In the genomic region with DNA sequence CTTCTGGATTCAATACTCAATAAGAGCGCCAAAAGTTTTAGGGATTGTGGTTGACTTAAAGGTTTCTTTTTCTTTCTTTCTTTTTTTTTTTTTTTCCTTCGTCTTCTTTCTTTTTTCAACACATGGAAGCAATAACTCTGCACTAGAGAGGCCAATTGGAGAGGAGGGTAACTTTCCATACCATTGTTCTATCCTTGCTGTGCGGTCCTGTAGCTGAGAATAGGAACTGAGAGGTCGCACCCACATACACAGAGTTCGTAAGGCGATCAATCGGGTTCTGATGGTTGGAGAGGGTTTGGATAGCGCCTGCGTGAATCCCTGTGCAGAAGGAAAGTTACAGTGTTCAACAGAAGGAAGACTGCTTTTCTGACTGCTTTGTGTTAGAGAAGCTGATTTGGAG, we compare ENCODE assay signal across 21 mouse cellular contexts.
DNase-seq lines count a peak whose midpoint lies in the region; ATAC-seq and TF ChIP-seq lines count a peak whose summit lies in the region.
"Had no signal": no experiment of that assay in that cellular context is flagged by ENCODE, and none has a peak within 500 bp of the region (broad histone marks: within the 10 kb centered on the region; RNA-seq: fewer than 3 reads in every experiment).

No protein-coding gene starts in this region.

- H3K4me1 ChIP-seq in embryonic facial prominence, embryonic 11.5 days (ENCODE audit: control insufficient read depth, insufficient read depth, low read length), result no peaks in the 10 kb centered on the region
- 0 out of 2 replicates have a peak, but pooled peaks cover 2% of the 10 kb centered on the region for H3K4me1 ChIP-seq in embryonic facial prominence, embryonic 15.5 days
- peaks cover 5% of the 10 kb centered on the region; the same call in 1 of the 2 replicates for H3K4me1 ChIP-seq in limb, embryonic 14.5 days (ENCODE audit: control insufficient read depth, insufficient read depth, low read length)
- no peaks in the 10 kb centered on the region for H3K4me1 ChIP-seq in midbrain, postnatal 0 days (ENCODE audit: insufficient read depth, low read length)
- peaks cover 4% of the 10 kb centered on the region; the same call in 1 of the 2 replicates for H3K4me1 ChIP-seq in heart, embryonic 10.5 days

- no peak overlapping the region for H3K4me3 ChIP-seq in embryonic facial prominence, embryonic 11.5 days (ENCODE audit: low read depth, low read length)
- H3K4me3 ChIP-seq in embryonic facial prominence, embryonic 15.5 days (replicated peaks), result peak overlapping the region; percentile 15; the same call in 1 of the 2 replicates
- H3K4me3 ChIP-seq in limb, embryonic 14.5 days (replicated peaks; ENCODE audit: low read length), result no peak overlapping the region
- no peak overlapping the region for H3K4me3 ChIP-seq in midbrain, postnatal 0 days (ENCODE audit: low read depth, low read length)
- H3K4me3 ChIP-seq in heart, embryonic 10.5 days, result no peak overlapping the region
- H3K4me3 ChIP-seq: heart, adult 2 months; heart, embryonic 13.5 days; hindbrain, embryonic 12.5 days had no signal

- no peak overlapping the region for H3K9ac ChIP-seq in embryonic facial prominence, embryonic 11.5 days (replicated peaks; ENCODE audit: low read length)
- H3K9ac ChIP-seq in embryonic facial prominence, embryonic 15.5 days, result no peak overlapping the region
- no peak overlapping the region for H3K9ac ChIP-seq in limb, embryonic 14.5 days (ENCODE audit: low read depth, low read length, severe bottlenecking)
- H3K9ac ChIP-seq in midbrain, postnatal 0 days (replicated peaks; ENCODE audit: low read length, poor library complexity, severe bottlenecking), result no peak overlapping the region
- H3K9ac ChIP-seq: heart, embryonic 13.5 days; hindbrain, embryonic 12.5 days had no signal

- 33% methylated on average over 9 of the region's 9 CpGs for WGBS in embryonic facial prominence, embryonic 11.5 days
- 30% methylated on average over 9 of the region's 9 CpGs for WGBS in embryonic facial prominence, embryonic 15.5 days
- 51% methylated on average over 9 of the region's 9 CpGs for WGBS in limb, embryonic 14.5 days
- 87% methylated on average over 9 of the region's 9 CpGs for WGBS in midbrain, postnatal 0 days
- 89% methylated on average over 9 of the region's 9 CpGs for WGBS in heart, embryonic 10.5 days

- H3K9me3 ChIP-seq in embryonic facial prominence, embryonic 11.5 days (replicated peaks; ENCODE audit: control insufficient read depth, low read length), result no peaks in the 10 kb centered on the region
- no peaks in the 10 kb centered on the region for H3K9me3 ChIP-seq in embryonic facial prominence, embryonic 15.5 days (replicated peaks)
- no peaks in the 10 kb centered on the region for H3K9me3 ChIP-seq in limb, embryonic 14.5 days (ENCODE audit: control insufficient read depth, low read length)
- H3K9me3 ChIP-seq in midbrain, postnatal 0 days (ENCODE audit: low read length), result no peaks in the 10 kb centered on the region
- no peaks in the 10 kb centered on the region for H3K9me3 ChIP-seq in heart, embryonic 10.5 days
- H3K9me3 ChIP-seq: G1E; heart, embryonic 13.5 days; hindbrain, embryonic 12.5 days had no signal

- H3K4me2 ChIP-seq in embryonic facial prominence, embryonic 11.5 days (ENCODE audit: low read depth, low read length), result no peak overlapping the region
- H3K4me2 ChIP-seq in embryonic facial prominence, embryonic 15.5 days (replicated peaks), result peak overlapping the region; percentile 34
- peak overlapping the region; percentile 21; the same call in 1 of the 2 replicates for H3K4me2 ChIP-seq in limb, embryonic 14.5 days (replicated peaks; ENCODE audit: low read depth, low read length, severe bottlenecking)
- H3K4me2 ChIP-seq in midbrain, postnatal 0 days (ENCODE audit: low read depth, low read length, poor library complexity, severe bottlenecking), result no peak overlapping the region
- H3K4me2 ChIP-seq: heart, embryonic 13.5 days; hindbrain, embryonic 12.5 days had no signal

- no peak for TF ChIP-seq POLR2A in limb, embryonic 14.5 days (IDR thresholded peaks at IDR 0.05; ENCODE audit: borderline replicate concordance, extremely low read depth, insufficient read depth, insufficient read length)

- H3K27me3 ChIP-seq in embryonic facial prominence, embryonic 11.5 days (ENCODE audit: control insufficient read depth, insufficient read depth, low read length), result no peaks in the 10 kb centered on the region
- no peaks in the 10 kb centered on the region for H3K27me3 ChIP-seq in embryonic facial prominence, embryonic 15.5 days
- H3K27me3 ChIP-seq in limb, embryonic 14.5 days (ENCODE audit: control insufficient read depth, insufficient read depth, low read length), result no peaks in the 10 kb centered on the region
- H3K27me3 ChIP-seq in midbrain, postnatal 0 days (ENCODE audit: insufficient read depth, low read length), result no peaks in the 10 kb centered on the region
- H3K27me3 ChIP-seq in heart, embryonic 10.5 days (ENCODE audit: insufficient read depth, poor library complexity, severe bottlenecking), result no peaks in the 10 kb centered on the region
- H3K27me3 ChIP-seq: heart, embryonic 13.5 days; hindbrain, embryonic 12.5 days had no signal

- H3K27ac ChIP-seq in embryonic facial prominence, embryonic 11.5 days (replicated peaks; ENCODE audit: low read depth, low read length), result no peak overlapping the region
- H3K27ac ChIP-seq in embryonic facial prominence, embryonic 15.5 days (replicated peaks), result no peak overlapping the region
- H3K27ac ChIP-seq in limb, embryonic 14.5 days (replicated peaks; ENCODE audit: low read depth, low read length), result no peak overlapping the region
- no peak overlapping the region for H3K27ac ChIP-seq in midbrain, postnatal 0 days (ENCODE audit: low read depth, low read length)
- H3K27ac ChIP-seq in heart, embryonic 10.5 days, result no peak overlapping the region
- H3K27ac ChIP-seq: heart, adult 2 months; heart, embryonic 13.5 days; hindbrain, embryonic 12.5 days had no signal

- ATAC-seq in embryonic facial prominence, embryonic 11.5 days (replicated peaks; ENCODE audit: insufficient number of reproducible peaks, low FRiP score, low TSS enrichment, low read depth), result no peak
- no peak for ATAC-seq in embryonic facial prominence, embryonic 15.5 days (ENCODE audit: insufficient number of reproducible peaks, low FRiP score, low TSS enrichment, low read depth)
- ATAC-seq in limb, embryonic 14.5 days (ENCODE audit: low FRiP score, low read depth), result peak; percentile 68; the same call in 1 of the 2 replicates
- ATAC-seq in midbrain, postnatal 0 days (ENCODE audit: low FRiP score), result no peak
- ATAC-seq: forebrain, embryonic 16.5 days; hindbrain, embryonic 16.5 days; inflammation-experienced regulatory T-cells, adult 6 months had no signal

- peak; percentile 26 for DNase-seq in embryo, embryonic 11 days
- DNase-seq in embryonic facial prominence, embryonic 11.5 days (ENCODE audit: low spot score), result peak; percentile 65
- peak; percentile 61 for DNase-seq in limb, embryonic 14.5 days (ENCODE audit: low spot score)
- DNase-seq in left cerebral cortex, adult 8-10 months (ENCODE audit: low spot score in 2 of 2), result no peak
- no peak for DNase-seq in midbrain, postnatal 0 days (ENCODE audit: low spot score)
- no peak for DNase-seq in testis, postnatal 10 days (ENCODE audit: low spot score)
- DNase-seq in heart, embryonic 10.5 days (ENCODE audit: low spot score), result no peak
- DNase-seq: adrenal gland, adult 8-10 months; adrenal gland, postnatal 36 days; cerebellum, adult 2 months; cerebellum, postnatal 10 days; gastrocnemius, postnatal 14 days; heart, adult 2 months; heart, postnatal 36 days had no signal

- TF ChIP-seq CTCF in midbrain, postnatal 0 days (IDR thresholded peaks at IDR 0.05), result no peak

- no peaks in the 10 kb centered on the region for H3K36me3 ChIP-seq in embryonic facial prominence, embryonic 11.5 days (replicated peaks; ENCODE audit: control insufficient read depth, insufficient read depth, low read depth, low read length)
- H3K36me3 ChIP-seq in embryonic facial prominence, embryonic 15.5 days, result no peaks in the 10 kb centered on the region
- no peaks in the 10 kb centered on the region for H3K36me3 ChIP-seq in limb, embryonic 14.5 days (ENCODE audit: control insufficient read depth, insufficient read depth, low read length)
- no peaks in the 10 kb centered on the region for H3K36me3 ChIP-seq in midbrain, postnatal 0 days (ENCODE audit: insufficient read depth, low read length)
- H3K36me3 ChIP-seq in heart, embryonic 10.5 days, result no peaks in the 10 kb centered on the region
- H3K36me3 ChIP-seq: G1E; heart, embryonic 13.5 days; hindbrain, embryonic 12.5 days had no signal

Comparison
In these comparisons a context has a peak if more than half of its experiments do, and no peak if none do; other contexts are left out.
1. H3K4me2 ChIP-seq: peak in embryonic facial prominence, embryonic 15.5 days (single experiment) and limb, embryonic 14.5 days (single experiment); none in embryonic facial prominence, embryonic 11.5 days (single experiment) and midbrain, postnatal 0 days (single experiment).
2. DNase-seq: peak in embryo, embryonic 11 days (single experiment), embryonic facial prominence, embryonic 11.5 days (single experiment) and limb, embryonic 14.5 days (single experiment); none in left cerebral cortex, adult 8-10 months (0 of 2), midbrain, postnatal 0 days (single experiment), testis, postnatal 10 days (single experiment) and heart, embryonic 10.5 days (single experiment).